Mouse (Mus musculus) stomach, embryonic 14.5 days (tissue): ENCODE measurements around the gene Cadm1. TPM values are rescaled to one million over a fixed set of nuclear protein-coding genes. Genes with fewer than 3 reads are reported as not detected.

Experiments
- ATAC-seq: fragments of 200-750 bp; cut with Nextera tagmentation; 2 replicates; pipeline ENCODE4 v1.8.0; 2017; ENCODE audit warnings: low read depth, moderate TSS enrichment; ENCODE audit not compliant: insufficient number of reproducible peaks, insufficient read depth, low FRiP score
- H3K27ac ChIP-seq: fragments of 300-500 bp; sonication (generic); 2 replicates; pipeline ENCODE4 v1.5.1; 2014; ENCODE audit warnings: mild to moderate bottlenecking, low read length, moderate library complexity, mixed read lengths
- H3K27me3 ChIP-seq: fragments of 300-500 bp; sonication (generic); 2 replicates; pipeline ENCODE4 v1.6.1; 2014; ENCODE audit warnings: low read length, control low read depth, mixed read lengths; ENCODE audit not compliant: control insufficient read depth, insufficient read depth
- H3K36me3 ChIP-seq: fragments of 300-500 bp; sonication (generic); 2 replicates; pipeline ENCODE4 v1.6.1; 2014; ENCODE audit warnings: mild to moderate bottlenecking, control low read depth, low read length, moderate library complexity, mixed read lengths; ENCODE audit not compliant: control insufficient read depth, insufficient read depth
- H3K4me1 ChIP-seq: fragments of 300-500 bp; sonication (generic); 2 replicates; pipeline ENCODE4 v1.6.1; 2014; ENCODE audit warnings: low read length, control low read depth, mixed read lengths; ENCODE audit not compliant: control insufficient read depth, insufficient read depth
- H3K4me2 ChIP-seq: fragments of 300-500 bp; sonication (generic); replicated peaks from 2 replicates; pipeline ENCODE4 v1.6.1; 2014; ENCODE audit warnings: low read depth, low read length, control low read depth
- H3K4me3 ChIP-seq: fragments of 300-500 bp; sonication (generic); 2 replicates; pipeline ENCODE4 v1.5.1; 2014; ENCODE audit warnings: low read depth, low read length, control low read depth
- H3K9ac ChIP-seq: fragments of 300-500 bp; sonication (generic); replicated peaks from 2 replicates; pipeline ENCODE4 v1.6.1; 2014; ENCODE audit warnings: low read depth, mild to moderate bottlenecking, control low read depth, low read length, moderate library complexity, mixed read lengths
- H3K9me3 ChIP-seq: fragments of 300-500 bp; sonication (generic); 2 replicates; pipeline ENCODE4 v1.6.1; 2016; ENCODE audit warnings: low read depth, low read length, control low read depth; ENCODE audit not compliant: control insufficient read depth
- WGBS: fragments of 180-500 bp; shearing (Covaris S2); extraction: QIAGEN DNeasy Blood & Tissue Kit; methylation state at CpG from one replicate; pipeline ENCODE4 v1.1.7; 2014; 5-methylcytosine and 5-hydroxymethylcytosine counted together
- polyA plus RNA-seq: library from polyadenylated mRNA; unstranded; fragments of >200 nt; fragmentation: Nextera tagmentation; extraction: Ambion mirVana; gene quantifications from 2 replicates; pipeline ENCODE4 v1.2.1, GENCODE M21; 2014

The Cadm1 gene
- polyA plus RNA-seq, 1 experiment from 2014 or later, result 70.5 TPM

- Histone ChIP-seq H3K9ac (no peak overlapping the region), H3K4me1 (no peaks in the 10 kb centered on the region), H3K27me3 (no peaks in the 10 kb centered on the region), H3K36me3 (no peaks in the 10 kb centered on the region), H3K4me2 (no peak overlapping the region), H3K4me3 (no peak overlapping the region), H3K9me3 (no peaks in the 10 kb centered on the region), H3K27ac (no peak overlapping the region)
- 79% methylated on average over 13 of the region's 13 CpGs for WGBS
- ATAC-seq, result no peak
Observed at GRCm38 (mm10) chr9:47733780-47734451, 203.9 kb downstream of the Cadm1 start.

- Histone ChIP-seq H3K9ac (no peak overlapping the region), H3K4me3 (no peak overlapping the region), H3K27me3 (no peaks in the 10 kb centered on the region), H3K9me3 (no peaks in the 10 kb centered on the region), H3K4me1 (no peaks in the 10 kb centered on the region), H3K4me2 (no peak overlapping the region), H3K36me3 (no peaks in the 10 kb centered on the region), H3K27ac (no peak overlapping the region)
- 89% methylated on average over 5 of the region's 5 CpGs for WGBS
- ATAC-seq, result no peak
Observed at GRCm38 (mm10) chr9:47734905-47735304, 204.9 kb downstream of the Cadm1 start.

GRCm38 (mm10) chr9:47738799-47739198 lies 208.8 kb downstream of the Cadm1 start:
- Histone ChIP-seq H3K4me2 (no peak overlapping the region), H3K4me3 (no peak overlapping the region), H3K27ac (no peak overlapping the region), H3K27me3 (no peaks in the 10 kb centered on the region), H3K9ac (no peak overlapping the region), H3K9me3 (no peaks in the 10 kb centered on the region), H3K4me1 (no peaks in the 10 kb centered on the region), H3K36me3 (no peaks in the 10 kb centered on the region)
- ATAC-seq, result no peak
- 68% methylated on average over 4 of the region's 4 CpGs for WGBS

GRCm38 (mm10) chr9:47739276-47739675 lies 209.3 kb downstream of the Cadm1 start:
- no peak overlapping the region for H3K27ac ChIP-seq
- no peak overlapping the region for H3K9ac ChIP-seq
- ATAC-seq, result no peak
- WGBS, result 28% methylated on average over 7 of the region's 7 CpGs
- H3K27me3 ChIP-seq, result no peaks in the 10 kb centered on the region
- no peaks in the 10 kb centered on the region for H3K9me3 ChIP-seq
- no peak overlapping the region for H3K4me2 ChIP-seq
- H3K36me3 ChIP-seq, result no peaks in the 10 kb centered on the region
- H3K4me1 ChIP-seq, result no peaks in the 10 kb centered on the region
- no peak overlapping the region for H3K4me3 ChIP-seq

GRCm38 (mm10) chr9:47741751-47742150 lies 211.8 kb downstream of the Cadm1 start:
- Histone ChIP-seq H3K27ac (no peak overlapping the region), H3K9ac (no peak overlapping the region), H3K4me2 (no peak overlapping the region), H3K27me3 (no peaks in the 10 kb centered on the region), H3K9me3 (no peaks in the 10 kb centered on the region), H3K36me3 (no peaks in the 10 kb centered on the region), H3K4me1 (no peaks in the 10 kb centered on the region), H3K4me3 (no peak overlapping the region)
- no peak for ATAC-seq
- 93% methylated on average over 3 of the region's 3 CpGs for WGBS

- no peak overlapping the region for H3K4me2 ChIP-seq
- no peak overlapping the region for H3K27ac ChIP-seq
- H3K27me3 ChIP-seq, result no peaks in the 10 kb centered on the region
- no peak overlapping the region for H3K4me3 ChIP-seq
- no peak for ATAC-seq
- no peaks in the 10 kb centered on the region for H3K4me1 ChIP-seq
- H3K36me3 ChIP-seq, result no peaks in the 10 kb centered on the region
- H3K9me3 ChIP-seq, result no peaks in the 10 kb centered on the region
- H3K9ac ChIP-seq, result no peak overlapping the region
- 68% methylated on average over 3 of the region's 3 CpGs for WGBS
Observed at GRCm38 (mm10) chr9:47744916-47745315, 214.9 kb downstream of the Cadm1 start.

- Histone ChIP-seq H3K9ac (no peak overlapping the region), H3K4me1 (no peaks in the 10 kb centered on the region), H3K27ac (no peak overlapping the region), H3K4me3 (no peak overlapping the region), H3K36me3 (no peaks in the 10 kb centered on the region), H3K27me3 (no peaks in the 10 kb centered on the region), H3K9me3 (no peaks in the 10 kb centered on the region), H3K4me2 (no peak overlapping the region)
- 83% methylated on average over 7 of the region's 7 CpGs for WGBS
- no peak for ATAC-seq
Observed at GRCm38 (mm10) chr9:47745716-47746115, 215.7 kb downstream of the Cadm1 start.

GRCm38 (mm10) chr9:47749160-47749559 lies 219.2 kb downstream of the Cadm1 start:
- ATAC-seq, result no peak
- no peak overlapping the region for H3K4me2 ChIP-seq
- no peak overlapping the region for H3K4me3 ChIP-seq
- 49% methylated on average over 5 of the region's 5 CpGs for WGBS
- H3K27me3 ChIP-seq, result no peaks in the 10 kb centered on the region
- H3K27ac ChIP-seq, result no peak overlapping the region
- H3K36me3 ChIP-seq, result no peaks in the 10 kb centered on the region
- no peak overlapping the region for H3K9ac ChIP-seq
- no peaks in the 10 kb centered on the region for H3K9me3 ChIP-seq
- no peaks in the 10 kb centered on the region for H3K4me1 ChIP-seq

- H3K4me2 ChIP-seq, result no peak overlapping the region
- H3K9me3 ChIP-seq, result no peaks in the 10 kb centered on the region
- no peaks in the 10 kb centered on the region for H3K36me3 ChIP-seq
- H3K9ac ChIP-seq, result no peak overlapping the region
- ATAC-seq, result no peak
- no peaks in the 10 kb centered on the region for H3K27me3 ChIP-seq
- H3K4me3 ChIP-seq, result no peak overlapping the region
- no peak overlapping the region for H3K27ac ChIP-seq
- 61% methylated on average over 5 of the region's 5 CpGs for WGBS
- H3K4me1 ChIP-seq, result no peaks in the 10 kb centered on the region
Observed at GRCm38 (mm10) chr9:47752516-47752915, 222.5 kb downstream of the Cadm1 start.
